Mouse (Mus musculus) liver, embryonic 13.5 days (tissue): ENCODE data around the gene Ttll5. TPM values are rescaled to one million over a fixed set of nuclear protein-coding genes. Genes with fewer than 3 reads are reported as not detected.

Experiments
- ATAC-seq: fragments of 200-750 bp; cut with Nextera tagmentation; 2 replicates; pipeline ENCODE4 v1.8.0; 2017; ENCODE audit warnings: low read depth, mild to moderate bottlenecking, moderate number of reproducible peaks, moderate library complexity
- DNase-seq: peaks from one replicate; pipeline ENCODE4 v3.0.0; 2022
- H3K27ac ChIP-seq: fragments of 300-500 bp; sonication (generic); 2 replicates; pipeline ENCODE4 v1.5.1; 2015; ENCODE audit warnings: moderate library complexity, mild to moderate bottlenecking, inconsistent platforms
- H3K27me3 ChIP-seq: fragments of 300-500 bp; sonication (generic); 2 replicates; pipeline ENCODE4 v1.6.1; 2015; ENCODE audit warnings: mild to moderate bottlenecking, inconsistent platforms
- H3K36me3 ChIP-seq: fragments of 300-500 bp; sonication (generic); 2 replicates; pipeline ENCODE4 v1.6.1; 2015; ENCODE audit warnings: mild to moderate bottlenecking, inconsistent platforms
- H3K4me1 ChIP-seq: fragments of 300-500 bp; sonication (generic); replicated peaks from 2 replicates; pipeline ENCODE4 v1.6.1; 2015; ENCODE audit warnings: inconsistent platforms
- H3K4me2 ChIP-seq: fragments of 300-500 bp; sonication (generic); 2 replicates; pipeline ENCODE4 v1.6.1; 2015; ENCODE audit warnings: inconsistent platforms, mild to moderate bottlenecking, moderate library complexity
- H3K4me3 ChIP-seq: fragments of 300-500 bp; sonication (generic); replicated peaks from 2 replicates; pipeline ENCODE4 v1.5.1; 2015; ENCODE audit warnings: mild to moderate bottlenecking, inconsistent platforms
- H3K9ac ChIP-seq: fragments of 300-500 bp; sonication (generic); 2 replicates; pipeline ENCODE4 v1.6.1; 2015; ENCODE audit warnings: mild to moderate bottlenecking, inconsistent platforms
- H3K9me3 ChIP-seq: fragments of 300-500 bp; sonication (generic); replicated peaks from 2 replicates; pipeline ENCODE4 v1.6.1; 2016; ENCODE audit warnings: inconsistent platforms
- WGBS: fragments of 180-500 bp; shearing (Covaris S2); methylation state at CpG from one replicate; pipeline ENCODE4 v1.1.7; 2015; ENCODE audit not compliant: insufficient replicate concordance; 5-methylcytosine and 5-hydroxymethylcytosine counted together
- polyA plus RNA-seq: library from polyadenylated mRNA; unstranded; fragments of >200 nt; fragmentation: Nextera tagmentation; extraction: Ambion mirVana; gene quantifications from 2 replicates; pipeline ENCODE4 v1.2.1, GENCODE M21; 2015

Gene Ttll5
- polyA plus RNA-seq, 1 experiment from 2014 or later: 5.0 TPM

DNA sequence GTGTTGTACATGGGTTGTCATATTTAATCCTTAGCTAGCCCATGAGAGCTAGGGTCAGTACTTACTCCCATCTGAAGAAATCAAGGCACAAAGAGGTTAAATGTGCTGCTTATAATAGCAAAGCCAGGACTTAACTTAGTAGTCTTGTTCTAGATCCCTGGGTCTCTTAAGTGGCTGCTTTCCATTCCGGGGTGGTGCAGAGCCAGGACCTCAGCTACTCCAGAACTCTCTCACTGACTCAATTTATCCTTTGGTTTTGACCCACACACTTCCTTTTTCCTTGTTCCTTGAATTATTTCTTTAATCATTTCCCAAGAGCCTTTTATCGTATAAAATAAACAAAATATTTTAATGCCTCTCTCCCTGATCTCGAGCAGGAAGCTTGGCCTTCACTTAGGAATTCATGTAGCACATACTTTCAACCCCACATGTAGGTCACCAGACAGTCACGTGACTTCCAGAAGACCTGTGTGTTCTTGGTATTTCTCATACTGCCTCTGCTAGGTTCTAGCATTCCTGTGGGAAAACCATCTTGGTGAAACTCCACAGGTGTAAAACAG, 164.4 kb downstream of the Ttll5 start:
- H3K9me3 ChIP-seq: no peaks in the 10 kb centered on the region
- H3K4me1 ChIP-seq: no peaks in the 10 kb centered on the region
- no peak overlapping the region for H3K4me2 ChIP-seq
- 65% methylated on average over 4 of the region's 4 CpGs for WGBS
- H3K4me3 ChIP-seq: no peak overlapping the region
- DNase-seq (no peak), ATAC-seq (no peak)
- no peak overlapping the region for H3K9ac ChIP-seq
- no peaks in the 10 kb centered on the region for H3K27me3 ChIP-seq
- no peaks in the 10 kb centered on the region for H3K36me3 ChIP-seq
- no peak overlapping the region for H3K27ac ChIP-seq

DNA sequence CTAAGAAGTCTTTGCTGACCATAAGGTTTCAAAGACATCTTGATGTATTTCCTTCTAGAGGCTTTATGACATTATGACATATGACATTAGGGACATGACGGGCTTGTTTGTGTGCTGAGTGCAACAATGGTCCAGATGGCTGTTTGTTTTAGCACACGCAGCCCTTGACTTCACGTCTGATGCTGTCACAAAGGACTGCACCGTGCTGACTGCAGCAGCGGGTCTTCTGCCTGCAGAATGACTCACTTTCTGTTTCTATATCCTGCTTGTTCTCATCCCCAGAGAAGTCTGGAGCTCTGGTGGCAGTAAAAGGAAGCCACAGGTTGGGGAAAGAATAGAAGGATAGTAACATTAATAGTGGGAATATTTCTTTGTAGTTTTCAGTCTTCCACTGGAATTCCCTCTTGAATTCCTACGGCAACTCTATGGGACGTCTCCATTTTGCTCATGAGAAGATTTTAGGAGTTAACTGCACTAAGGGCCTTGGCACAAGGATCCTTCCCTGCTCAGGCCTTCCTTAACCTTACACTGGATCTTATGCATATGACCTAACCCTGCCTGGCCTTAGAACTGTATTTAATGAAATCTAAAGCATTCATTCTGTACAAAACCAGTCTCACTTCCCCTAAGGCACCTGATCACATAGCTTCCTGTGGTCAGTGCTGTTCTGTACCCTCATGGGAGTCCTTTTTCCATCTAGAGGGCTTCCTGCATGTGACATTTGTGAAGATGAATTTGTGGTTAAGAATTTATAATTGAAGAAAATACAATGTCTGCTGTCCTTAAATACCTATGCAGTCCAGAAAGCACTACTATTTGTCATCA, 167.8 kb downstream of the Ttll5 start:
- ATAC-seq (no peak), DNase-seq (no peak)
- WGBS: 62% methylated on average over 7 of the region's 7 CpGs
- Histone ChIP-seq H3K4me2 (no peak overlapping the region), H3K27me3 (no peaks in the 10 kb centered on the region), H3K36me3 (0 out of 2 replicates have a peak, but pooled peaks cover 4% of the 10 kb centered on the region), H3K4me1 (no peaks in the 10 kb centered on the region), H3K27ac (no peak overlapping the region), H3K9ac (no peak overlapping the region), H3K9me3 (no peaks in the 10 kb centered on the region), H3K4me3 (no peak overlapping the region)

DNA sequence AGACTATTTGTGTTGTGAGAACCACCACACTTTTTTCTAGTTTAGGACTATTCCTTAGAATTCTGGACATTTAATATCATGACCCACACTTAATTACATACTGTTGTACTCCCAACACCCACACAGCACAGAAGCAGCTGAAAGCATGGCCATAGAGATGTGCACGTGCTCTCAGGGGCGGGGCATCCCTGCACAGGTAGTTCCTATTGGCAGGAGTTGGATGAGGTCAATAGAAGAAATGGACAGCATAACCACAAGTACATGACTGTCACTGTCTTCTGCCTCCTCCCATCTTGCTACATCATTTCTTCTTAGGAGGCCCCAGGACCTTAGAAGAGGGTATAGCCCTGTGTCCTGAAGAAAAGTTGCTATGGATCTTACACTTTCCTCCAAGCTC, 168.4 kb downstream of the Ttll5 start:
- ATAC-seq: no peak
- Histone ChIP-seq H3K27me3 (no peaks in the 10 kb centered on the region), H3K9me3 (no peaks in the 10 kb centered on the region)

DNA sequence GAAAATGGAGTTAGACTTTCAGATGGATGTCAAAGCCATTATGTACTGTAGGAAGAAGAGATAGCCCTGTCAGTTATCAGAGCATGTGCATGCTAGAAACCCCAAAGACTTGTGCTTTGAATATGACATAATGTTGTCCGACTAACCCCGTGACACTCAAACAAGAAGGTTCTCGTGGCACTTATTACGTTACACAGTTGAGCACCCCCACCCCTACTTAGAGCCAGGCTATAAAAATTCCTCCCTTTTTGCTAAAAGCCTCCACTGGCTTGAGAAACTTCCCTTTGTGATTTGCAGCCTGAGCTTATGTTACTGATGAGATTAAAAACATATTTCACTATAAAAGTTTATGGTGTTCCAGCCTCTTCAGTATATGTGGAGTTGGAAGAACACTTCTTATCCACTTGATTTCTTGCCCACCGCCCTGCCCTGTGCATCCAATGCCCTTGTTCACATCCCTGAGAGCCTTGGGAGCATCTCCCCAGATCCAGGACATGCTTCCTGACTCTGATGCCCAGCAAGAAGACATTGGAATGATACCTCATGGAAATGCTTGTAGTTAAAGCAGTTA, 169.4 kb downstream of the Ttll5 start:
- DNase-seq (no peak), ATAC-seq (no peak)
- Histone ChIP-seq H3K4me2 (no peak overlapping the region), H3K4me3 (no peak overlapping the region), H3K9ac (no peak overlapping the region), H3K9me3 (no peaks in the 10 kb centered on the region), H3K27ac (no peak overlapping the region), H3K4me1 (no peaks in the 10 kb centered on the region), H3K27me3 (no peaks in the 10 kb centered on the region), H3K36me3 (0 out of 2 replicates have a peak, but pooled peaks cover 5% of the 10 kb centered on the region)
- 76% methylated on average over 5 of the region's 5 CpGs for WGBS

More for the DNA sequence above, 168.4 kb downstream of the Ttll5 start:
- no peak for DNase-seq
- Histone ChIP-seq H3K4me3 (no peak overlapping the region), H3K9ac (no peak overlapping the region), H3K4me1 (no peaks in the 10 kb centered on the region), H3K4me2 (no peak overlapping the region), H3K36me3 (0 out of 2 replicates have a peak, but pooled peaks cover 5% of the 10 kb centered on the region), H3K27ac (no peak overlapping the region)
- 78% methylated on average over 2 of the region's 2 CpGs for WGBS

DNA sequence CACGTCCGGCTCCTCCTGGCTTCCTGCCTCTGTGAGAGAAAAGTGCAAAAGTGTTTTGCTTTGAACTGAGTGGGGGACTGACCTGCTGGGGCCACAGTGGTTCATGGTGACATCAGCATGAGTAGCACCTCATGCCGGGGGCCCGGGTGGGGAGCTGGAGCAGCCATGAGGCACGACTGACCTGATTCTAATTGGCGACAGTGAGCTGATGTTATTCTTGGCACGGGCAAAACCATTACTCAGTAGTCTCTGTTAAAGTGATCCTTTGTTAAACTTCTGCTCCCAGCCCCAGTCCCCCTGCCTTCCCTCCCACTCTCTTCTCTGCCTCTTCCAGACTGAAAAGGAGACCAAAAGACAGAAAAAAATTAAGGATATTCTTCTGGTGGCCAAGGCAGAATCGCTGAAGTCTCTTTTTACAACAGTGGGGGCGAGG, 176.2 kb downstream of the Ttll5 start:
- H3K27me3 ChIP-seq: no peaks in the 10 kb centered on the region
- no peaks in the 10 kb centered on the region for H3K9me3 ChIP-seq
- WGBS: 60% methylated on average over 9 of the region's 9 CpGs
- H3K4me1 ChIP-seq: peaks cover 12% of the 10 kb centered on the region
- H3K9ac ChIP-seq: no peak overlapping the region
- ATAC-seq: no peak
- H3K27ac ChIP-seq: no peak overlapping the region
- DNase-seq: no peak
- H3K4me2 ChIP-seq: no peak overlapping the region
- H3K36me3 ChIP-seq: 0 out of 2 replicates have a peak, but pooled peaks cover 5% of the 10 kb centered on the region
- no peak overlapping the region for H3K4me3 ChIP-seq

DNA sequence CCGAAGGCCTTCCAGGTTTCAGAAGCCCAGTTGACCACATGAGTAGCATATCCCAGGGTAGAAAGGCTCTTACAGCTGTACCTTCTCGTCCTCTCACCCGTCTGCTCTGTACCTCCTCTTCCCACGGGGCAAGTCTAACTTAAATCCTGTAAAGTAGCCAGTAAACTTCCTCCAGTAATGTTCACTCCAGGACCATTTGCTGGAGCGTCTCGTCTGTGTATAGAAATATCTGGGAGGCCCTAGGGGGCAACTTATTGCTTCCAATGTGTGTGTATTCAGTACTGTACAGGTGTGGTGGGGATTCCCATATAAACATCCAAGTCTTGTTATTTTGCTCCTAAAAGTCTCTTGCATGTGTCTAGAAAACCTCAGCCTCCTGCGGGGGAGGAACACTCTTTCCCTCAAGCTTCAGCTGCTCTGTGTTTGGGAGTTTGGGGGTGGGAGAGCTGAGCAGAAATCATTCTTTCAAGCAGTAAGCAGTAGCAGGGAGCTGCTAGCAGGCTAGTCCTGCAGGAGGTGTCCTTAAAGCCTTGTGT, 176.7 kb downstream of the Ttll5 start:
- Histone ChIP-seq H3K36me3 (0 out of 2 replicates have a peak, but pooled peaks cover 5% of the 10 kb centered on the region), H3K9ac (no peak overlapping the region), H3K27me3 (no peaks in the 10 kb centered on the region), H3K9me3 (no peaks in the 10 kb centered on the region), H3K27ac (no peak overlapping the region; the same call in 1 of the 2 replicates), H3K4me3 (no peak overlapping the region), H3K4me2 (no peak overlapping the region), H3K4me1 (peaks cover 12% of the 10 kb centered on the region)
- WGBS: 71% methylated on average over 7 of the region's 7 CpGs
- no peak for ATAC-seq
- no peak for DNase-seq

DNA sequence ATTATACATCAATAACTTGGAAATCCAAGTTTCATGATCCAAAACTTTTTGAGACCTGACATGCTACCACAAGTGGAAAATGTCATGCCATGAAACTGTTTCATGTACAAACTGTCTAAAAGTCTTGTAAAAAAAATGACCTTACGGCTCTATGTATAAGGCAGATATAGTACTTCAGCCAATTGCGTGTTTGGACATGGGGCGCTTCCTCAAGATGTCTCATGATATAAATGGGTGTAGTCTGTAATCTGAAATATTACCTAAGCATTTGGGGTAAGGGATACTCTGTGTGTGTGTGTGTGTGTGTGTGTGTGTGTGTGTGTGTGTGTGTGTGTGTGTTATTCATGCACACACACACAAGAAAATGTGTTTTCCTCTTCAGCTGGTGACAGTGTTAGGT, 180.2 kb downstream of the Ttll5 start:
- ATAC-seq (peak; percentile 82), DNase-seq (no peak)
- Histone ChIP-seq H3K4me3 (no peak overlapping the region), H3K9me3 (no peaks in the 10 kb centered on the region), H3K27ac (no peak overlapping the region), H3K4me1 (peaks cover 18% of the 10 kb centered on the region), H3K9ac (no peak overlapping the region), H3K27me3 (no peaks in the 10 kb centered on the region), H3K36me3 (no peaks in the 10 kb centered on the region), H3K4me2 (no peak overlapping the region)
- WGBS: 72% methylated on average over 3 of the region's 3 CpGs

DNA sequence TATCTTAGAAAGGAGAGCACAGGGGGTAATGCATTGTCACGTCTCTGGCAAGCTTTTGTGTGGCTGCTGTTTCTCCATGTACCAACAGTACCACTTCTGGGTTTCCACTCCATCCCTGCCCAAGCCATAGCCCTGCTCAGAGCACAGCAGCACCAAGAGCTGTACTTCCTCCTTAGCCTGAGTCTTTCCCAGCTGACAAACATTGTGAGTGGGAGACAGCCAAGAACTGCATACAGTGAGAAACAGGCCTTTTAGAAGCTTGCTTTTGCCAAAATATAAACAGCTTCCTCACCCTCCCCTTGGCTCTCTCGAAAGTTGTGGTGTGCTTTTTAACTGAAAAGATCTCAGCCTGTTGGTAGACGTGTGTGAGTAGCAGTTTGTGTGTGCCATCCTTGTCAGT, 182.9 kb downstream of the Ttll5 start:
- ATAC-seq: no peak
- Histone ChIP-seq H3K9ac (no peak overlapping the region), H3K27me3 (no peaks in the 10 kb centered on the region), H3K27ac (no peak overlapping the region), H3K9me3 (no peaks in the 10 kb centered on the region), H3K4me3 (no peak overlapping the region), H3K4me1 (peaks cover 12% of the 10 kb centered on the region), H3K4me2 (no peak overlapping the region), H3K36me3 (no peaks in the 10 kb centered on the region)
- 55% methylated on average over 3 of the region's 3 CpGs for WGBS
- DNase-seq: no peak

DNA sequence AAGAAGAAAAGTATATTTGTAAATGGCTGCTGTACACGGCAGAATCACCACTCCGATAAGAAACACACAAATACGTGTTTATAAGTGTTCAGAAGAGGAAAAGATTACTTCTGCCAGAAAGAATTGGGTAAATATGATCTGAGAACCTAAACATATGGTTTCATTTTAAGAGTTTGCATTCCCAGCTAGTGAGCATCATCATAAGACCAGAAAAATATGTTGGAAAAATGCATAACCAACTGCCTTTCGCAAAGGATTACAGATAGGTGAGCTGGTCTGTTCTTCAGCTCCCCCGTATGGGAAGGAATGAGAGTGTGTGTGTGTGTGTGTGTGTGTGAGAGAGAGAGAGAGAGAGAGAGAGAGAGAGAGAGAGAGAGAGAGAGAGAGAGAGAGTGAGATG, 186.2 kb downstream of the Ttll5 start:
- Histone ChIP-seq H3K27ac (no peak overlapping the region), H3K4me1 (peaks cover 5% of the 10 kb centered on the region), H3K9ac (no peak overlapping the region), H3K9me3 (no peaks in the 10 kb centered on the region), H3K36me3 (0 out of 2 replicates have a peak, but pooled peaks cover 3% of the 10 kb centered on the region), H3K4me3 (no peak overlapping the region), H3K27me3 (no peaks in the 10 kb centered on the region), H3K4me2 (no peak overlapping the region)
- ATAC-seq (no peak), DNase-seq (no peak)
- 84% methylated on average over 5 of the region's 5 CpGs for WGBS

DNA sequence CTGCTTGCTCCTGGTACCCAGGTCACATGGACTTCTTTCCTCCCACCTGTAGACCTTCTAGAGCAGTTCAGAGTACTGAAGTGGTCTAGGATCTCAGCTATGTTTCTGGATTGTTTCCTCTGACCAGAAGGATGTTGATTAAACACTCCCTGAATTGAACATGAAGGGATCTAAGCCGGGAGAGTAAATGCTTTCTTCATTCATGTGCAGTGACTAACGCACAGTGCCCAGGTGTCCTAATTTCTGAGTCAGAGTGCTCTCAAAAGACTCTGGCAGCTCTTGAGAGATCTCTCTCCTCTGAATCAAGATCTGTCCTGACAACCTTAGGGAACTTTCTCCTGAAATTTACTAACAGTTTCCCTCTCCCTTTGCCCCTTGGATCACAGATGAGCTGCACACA, 187.7 kb downstream of the Ttll5 start:
- WGBS: 89% methylated on average over 2 of the region's 2 CpGs
- Histone ChIP-seq H3K27ac (no peak overlapping the region), H3K9me3 (no peaks in the 10 kb centered on the region), H3K36me3 (0 out of 2 replicates have a peak, but pooled peaks cover 3% of the 10 kb centered on the region), H3K27me3 (no peaks in the 10 kb centered on the region), H3K9ac (no peak overlapping the region), H3K4me3 (no peak overlapping the region), H3K4me2 (no peak overlapping the region), H3K4me1 (peaks cover 5% of the 10 kb centered on the region)
- DNase-seq (no peak), ATAC-seq (no peak)

DNA sequence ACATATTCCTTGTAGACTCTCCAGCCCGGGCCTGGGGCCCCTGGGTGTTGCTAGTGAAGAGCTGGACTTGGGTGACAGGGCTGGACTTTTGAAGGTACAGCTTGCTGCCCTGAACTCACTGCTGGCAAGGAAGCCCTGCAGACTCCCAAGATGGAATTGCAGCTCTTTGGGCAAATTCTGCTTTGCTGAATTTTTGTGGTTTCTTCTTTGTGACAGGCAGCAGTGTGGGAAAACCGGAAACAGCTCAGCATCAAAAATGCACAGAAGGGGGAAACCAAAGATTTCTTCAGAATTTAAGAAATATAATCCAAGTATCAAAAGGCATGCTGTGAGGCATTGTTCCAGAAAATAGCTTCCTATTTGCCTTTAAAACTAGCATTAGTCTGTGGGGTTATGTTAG, 189.7 kb downstream of the Ttll5 start:
- no peak overlapping the region for H3K4me2 ChIP-seq
- no peaks in the 10 kb centered on the region for H3K27me3 ChIP-seq
- no peak overlapping the region for H3K27ac ChIP-seq
- 0 out of 2 replicates have a peak, but pooled peaks cover 3% of the 10 kb centered on the region for H3K36me3 ChIP-seq
- 82% methylated on average over 2 of the region's 2 CpGs for WGBS
- H3K9ac ChIP-seq: no peak overlapping the region
- no peak for DNase-seq
- H3K4me3 ChIP-seq: no peak overlapping the region
- H3K9me3 ChIP-seq: no peaks in the 10 kb centered on the region
- ATAC-seq: no peak
- no peaks in the 10 kb centered on the region for H3K4me1 ChIP-seq
